Mouse (Mus musculus): ENCODE data around the gene Ctc1. TPM values are rescaled to one million over a fixed set of nuclear protein-coding genes. Genes with fewer than 3 reads are reported as not detected.

Ctc1 gene
- total RNA-seq, 2 experiments from 2014 or later, result 21.9 to 23.1 TPM

DNA sequence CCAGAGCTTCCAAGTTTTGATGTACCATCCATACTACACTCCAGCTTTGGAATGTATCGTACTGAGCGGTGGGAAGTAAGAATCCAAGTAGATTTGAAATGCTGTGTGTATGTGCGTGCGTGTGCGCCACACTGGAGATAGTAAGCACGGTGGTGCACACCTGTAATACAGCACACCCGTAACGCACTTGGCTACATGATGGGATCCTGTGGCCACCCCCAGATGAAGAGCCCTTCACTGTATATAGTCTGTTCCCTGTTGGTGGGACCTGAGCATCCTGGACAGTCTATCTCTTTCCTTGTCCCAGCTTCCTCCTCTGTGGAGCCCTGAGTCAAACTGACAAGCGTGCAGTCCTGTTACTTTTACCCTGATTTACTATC is 30.7 kb downstream of the Ctc1 start:
- DNase-seq (ENCODE audit: low spot score in 2 of 2), result no peak

DNA sequence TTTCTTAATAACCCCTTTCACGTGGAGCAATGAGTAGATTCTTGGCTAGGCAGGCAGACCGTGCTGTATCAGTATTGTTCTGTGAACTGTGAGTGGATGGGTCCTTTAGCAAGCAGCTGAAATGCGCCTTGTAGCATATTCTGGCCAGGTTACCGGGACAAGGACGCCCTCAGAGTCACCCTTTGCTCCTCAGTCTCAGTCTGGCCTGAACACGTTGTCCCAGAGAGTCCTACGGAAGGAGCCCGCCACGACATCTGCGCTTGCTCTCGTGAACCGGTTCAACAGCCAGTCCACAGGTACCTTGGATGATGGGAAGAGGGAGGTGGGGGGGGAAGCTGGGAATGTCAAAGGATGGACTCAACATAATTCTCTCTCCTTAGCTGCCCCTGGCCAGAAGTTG is 31.9 kb downstream of the Ctc1 start:
- no peak for DNase-seq (ENCODE audit: low spot score in 2 of 2)

DNA sequence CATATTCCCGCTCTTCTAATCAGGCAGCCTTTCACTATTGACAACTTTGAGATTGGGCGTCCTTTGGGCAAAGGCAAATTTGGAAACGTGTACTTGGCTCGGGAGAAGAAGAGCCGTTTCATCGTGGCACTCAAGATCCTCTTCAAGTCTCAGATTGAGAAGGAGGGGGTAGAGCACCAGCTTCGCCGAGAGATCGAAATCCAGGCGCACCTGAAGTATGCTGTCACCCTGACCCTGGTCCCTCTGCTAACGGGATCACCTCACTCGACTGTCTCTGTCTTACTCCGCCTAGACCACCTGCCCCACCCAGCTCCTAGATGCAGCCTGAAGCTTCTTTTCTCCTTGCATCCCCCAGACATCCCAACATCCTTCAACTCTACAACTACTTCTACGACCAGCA is 32.4 kb downstream of the Ctc1 start:
- no peak for DNase-seq (ENCODE audit: low spot score in 2 of 2)

DNA sequence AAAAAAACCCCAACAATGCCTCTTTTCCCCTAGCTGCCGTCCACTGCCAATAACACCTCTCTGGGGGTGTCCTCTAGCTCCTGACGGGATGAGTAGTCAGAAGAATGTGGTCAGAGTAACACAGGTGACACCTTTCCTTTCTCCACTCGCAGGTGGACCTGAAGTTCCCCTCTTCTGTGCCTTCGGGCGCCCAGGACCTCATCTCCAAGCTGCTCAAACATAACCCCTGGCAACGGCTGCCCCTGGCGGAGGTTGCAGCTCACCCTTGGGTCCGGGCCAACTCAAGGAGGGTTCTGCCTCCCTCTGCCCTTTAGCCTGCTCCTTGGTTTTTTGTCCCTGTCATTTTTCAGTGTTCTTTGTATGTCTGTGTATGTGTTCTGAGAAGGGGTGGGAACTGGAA is 35.0 kb downstream of the Ctc1 start:
- DNase-seq (ENCODE audit: low spot score in 2 of 2), result no peak

DNA sequence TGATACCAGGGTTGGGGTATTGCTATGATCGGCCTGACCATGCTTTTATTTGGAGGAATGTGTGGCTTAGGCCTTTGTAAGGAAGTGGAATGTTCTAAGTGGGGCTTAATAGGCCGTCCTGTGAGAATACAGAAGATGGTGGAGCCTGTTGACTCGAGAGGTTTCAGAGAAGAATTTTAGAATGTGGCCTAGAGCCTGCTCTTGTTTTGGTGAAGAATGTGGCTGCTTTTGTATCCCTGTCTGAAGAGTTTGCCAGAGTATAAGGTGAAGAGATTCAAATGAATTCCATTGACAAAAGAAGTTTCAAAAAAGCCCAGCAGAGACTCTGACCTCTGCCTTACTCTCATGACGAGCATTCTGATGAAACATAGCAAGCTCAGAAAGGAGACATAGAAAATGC is 36.1 kb downstream of the Ctc1 start:
- no peak for DNase-seq (ENCODE audit: low spot score in 2 of 2)

DNA sequence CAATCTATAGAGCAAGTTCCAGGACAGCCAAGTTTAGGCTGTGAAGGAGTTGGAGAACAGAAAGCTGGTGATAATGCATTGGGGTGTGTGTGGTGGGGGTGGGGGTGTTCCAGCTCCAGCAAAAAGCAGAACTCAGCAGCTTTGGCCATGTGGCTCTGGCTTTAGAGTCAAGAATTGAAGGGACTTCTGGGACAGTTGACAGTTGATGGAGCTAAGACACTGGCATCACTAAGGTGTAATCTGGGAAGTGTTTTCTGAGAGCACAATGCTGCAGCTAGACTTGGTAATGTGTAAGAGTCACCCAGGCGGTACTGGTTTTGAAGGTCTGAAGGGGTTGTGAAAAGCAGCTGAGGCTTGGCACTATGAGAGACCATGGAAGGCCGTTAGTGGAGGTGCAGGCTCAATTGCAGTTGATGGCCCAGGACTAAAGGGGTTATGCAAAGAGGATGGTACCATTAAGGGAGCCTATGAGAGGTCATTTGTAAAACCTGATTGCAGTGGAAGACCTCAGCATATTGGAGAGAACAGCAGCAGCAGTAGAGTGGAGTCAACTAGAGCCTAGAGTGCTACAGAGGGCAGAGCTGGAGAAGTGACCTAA is 37.2 kb downstream of the Ctc1 start:
- DNase-seq (ENCODE audit: low spot score in 2 of 2), result no peak

DNA sequence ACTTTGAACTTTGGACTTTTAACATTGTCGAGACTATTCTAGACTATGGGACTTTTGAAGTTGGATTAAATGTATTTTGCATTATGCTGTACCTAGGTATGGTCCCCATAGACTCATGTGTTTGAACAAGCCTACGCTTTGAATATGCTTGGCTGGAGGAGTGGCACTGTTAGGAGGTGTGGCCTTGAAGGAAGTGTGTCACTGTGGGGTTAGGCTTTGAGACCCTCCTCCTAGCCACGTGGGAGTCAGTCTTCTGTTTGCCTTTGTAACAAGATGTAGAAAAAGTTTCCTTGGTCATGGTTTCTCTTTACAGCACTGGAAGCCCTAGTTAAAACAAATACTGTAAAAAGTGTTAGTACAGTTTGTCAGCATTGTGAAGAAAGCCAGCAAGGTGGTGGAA is 38.1 kb downstream of the Ctc1 start:
- no peak for DNase-seq (ENCODE audit: low spot score in 2 of 2)

DNA sequence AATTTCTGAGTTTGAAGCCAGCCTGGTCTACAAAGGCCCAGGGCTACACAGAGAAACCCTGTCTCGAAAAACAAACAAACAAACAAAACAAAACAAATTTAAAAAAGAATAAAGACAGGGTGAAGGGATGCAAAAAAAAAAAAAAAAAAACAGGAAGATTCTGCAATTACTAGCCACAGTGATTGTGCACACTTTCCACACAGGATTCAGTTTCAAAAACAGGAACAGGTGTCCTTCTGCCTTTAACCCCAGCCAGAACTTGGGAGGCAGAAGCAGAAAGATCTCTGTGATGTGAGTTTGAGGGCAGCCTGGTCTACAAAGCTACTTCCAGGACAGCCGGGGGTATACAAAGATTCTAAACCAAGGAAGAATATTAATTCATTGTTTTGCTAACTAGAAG is 42.6 kb downstream of the Ctc1 start:
- DNase-seq (ENCODE audit: low spot score in 2 of 2), result no peak

DNA sequence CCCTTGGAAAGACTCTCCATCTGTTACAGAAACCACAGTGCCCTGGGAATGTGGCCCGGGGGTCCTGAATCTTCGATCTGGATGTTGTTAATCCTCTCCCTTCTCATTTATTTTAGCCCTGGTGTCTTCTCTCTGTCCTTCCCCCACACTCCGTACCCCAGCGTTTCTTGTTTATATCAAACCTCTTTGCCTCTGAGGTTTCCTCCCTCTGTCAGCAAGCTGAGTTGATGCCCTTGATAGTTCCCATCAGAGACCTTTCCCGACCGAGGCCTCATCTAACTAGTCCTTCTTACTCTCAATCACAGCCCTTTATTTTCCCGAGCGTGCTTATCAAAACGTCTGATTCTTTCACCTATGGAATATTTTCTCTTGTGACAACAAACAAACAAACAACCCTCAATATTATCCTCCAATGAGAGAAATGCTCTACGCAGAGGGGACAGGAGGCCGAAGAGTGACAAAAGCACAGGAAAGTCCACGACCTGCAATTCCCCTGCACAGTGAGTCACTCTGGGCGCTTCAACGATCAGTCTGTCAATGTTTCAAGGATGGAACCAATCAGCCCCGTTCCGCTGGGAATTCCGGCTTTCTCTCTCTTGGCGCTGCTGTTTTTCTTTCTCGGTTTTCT is 43.1 kb downstream of the Ctc1 start:
- DNase-seq (ENCODE audit: low spot score in 2 of 2), result no peak

DNA sequence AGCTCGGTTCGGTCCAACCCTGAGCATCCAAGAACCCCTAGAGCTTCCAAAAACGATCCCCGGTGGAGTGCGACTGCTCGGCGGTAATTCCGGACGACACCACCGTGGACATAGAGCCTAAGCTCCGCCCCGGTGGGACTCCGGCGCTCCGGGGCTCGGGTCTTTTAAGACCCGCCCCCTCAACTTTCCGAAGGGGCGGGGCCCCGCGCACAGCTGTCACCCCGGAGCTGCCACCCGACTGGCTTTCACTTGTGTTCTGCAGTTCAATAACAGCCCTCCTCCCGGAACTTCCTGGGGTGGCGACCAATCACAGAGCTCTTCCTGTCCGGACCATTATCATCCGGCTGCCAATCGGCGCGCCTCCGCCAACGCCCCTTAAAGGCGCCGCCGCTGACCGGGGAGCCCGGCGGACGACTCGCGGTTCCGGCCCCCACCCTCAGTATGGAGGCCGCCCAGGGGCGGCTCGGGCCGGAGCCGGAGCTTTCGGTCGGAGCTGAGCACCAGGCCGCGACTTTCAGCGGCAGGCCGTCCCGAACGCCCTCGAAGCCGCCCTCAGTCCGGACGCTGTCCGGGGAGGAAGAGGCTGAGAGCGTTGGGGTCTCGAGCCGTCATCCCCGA is 43.8 kb downstream of the Ctc1 start, which contains the start of gene Borcs6:
Borcs6 (plus strand) TSS at position 361 of the 618 bp plus-strand sequence.
- peak; percentile 88 to 92 for DNase-seq (ENCODE audit: low spot score in 2 of 2)

DNA sequence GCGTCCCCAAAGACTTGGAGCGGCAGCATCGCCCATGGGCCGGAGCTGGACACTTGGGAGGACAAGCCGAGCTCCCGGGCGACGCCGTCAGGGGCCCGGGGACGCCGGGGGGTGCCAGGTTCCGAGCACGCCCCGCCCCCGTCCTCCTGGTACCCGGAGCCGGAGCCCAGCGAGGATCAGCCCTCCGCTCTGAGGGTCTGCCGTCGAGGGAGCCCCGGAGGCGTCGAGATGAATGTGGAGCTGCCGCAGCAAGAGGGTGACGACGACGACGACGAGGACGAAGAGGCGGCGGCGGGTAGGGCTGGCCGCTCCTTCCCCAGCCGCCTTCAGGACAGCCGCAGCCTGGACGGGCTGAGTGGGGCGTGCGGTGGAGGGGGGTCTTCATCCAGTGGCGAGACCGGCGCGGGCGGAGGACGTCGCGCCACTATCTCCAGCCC is 44.3 kb downstream of the Ctc1 start:
- DNase-seq (ENCODE audit: low spot score in 2 of 2), result peak; percentile 47 to 67

DNA sequence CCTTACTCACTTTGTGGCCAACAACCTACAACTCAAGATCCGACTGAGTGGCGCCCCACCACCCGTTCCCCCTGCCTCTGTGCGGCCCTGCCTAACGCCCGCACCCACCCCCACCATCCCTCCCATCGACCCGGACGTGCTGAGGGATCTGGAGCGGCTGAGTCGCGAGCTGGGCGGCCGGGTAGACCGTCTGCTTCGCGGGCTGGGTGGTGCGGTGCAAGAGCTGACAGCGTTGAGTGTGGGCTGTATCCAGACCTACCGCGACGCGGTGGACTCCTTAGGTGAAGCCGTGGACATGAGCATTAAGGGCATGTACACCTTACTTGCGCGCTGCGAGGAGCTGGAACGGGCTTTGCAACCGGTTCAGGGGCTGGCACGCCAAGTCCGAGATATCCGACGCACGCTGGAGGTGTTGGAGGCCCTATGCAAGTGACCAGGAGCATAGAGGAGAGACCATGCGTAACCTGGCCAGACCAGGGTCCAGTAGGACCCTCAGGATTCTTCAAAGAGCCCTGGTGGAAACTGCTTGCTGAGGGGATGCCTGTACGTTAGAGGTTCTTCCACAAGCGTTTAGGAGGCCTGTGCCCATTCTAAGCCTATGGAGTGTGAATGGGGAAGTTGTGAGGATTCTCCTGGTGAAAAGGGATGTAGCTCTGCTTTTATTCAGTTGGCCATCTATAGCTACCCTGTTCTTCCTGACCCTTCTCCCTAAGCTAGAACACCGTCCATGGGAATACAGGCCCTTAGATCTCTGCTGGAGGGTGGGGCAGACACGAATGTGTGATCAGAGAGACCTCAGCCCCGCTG is 44.9 kb downstream of the Ctc1 start:
- DNase-seq (ENCODE audit: low spot score in 2 of 2), result peak in 1 of 2 experiments; percentile 52

DNA sequence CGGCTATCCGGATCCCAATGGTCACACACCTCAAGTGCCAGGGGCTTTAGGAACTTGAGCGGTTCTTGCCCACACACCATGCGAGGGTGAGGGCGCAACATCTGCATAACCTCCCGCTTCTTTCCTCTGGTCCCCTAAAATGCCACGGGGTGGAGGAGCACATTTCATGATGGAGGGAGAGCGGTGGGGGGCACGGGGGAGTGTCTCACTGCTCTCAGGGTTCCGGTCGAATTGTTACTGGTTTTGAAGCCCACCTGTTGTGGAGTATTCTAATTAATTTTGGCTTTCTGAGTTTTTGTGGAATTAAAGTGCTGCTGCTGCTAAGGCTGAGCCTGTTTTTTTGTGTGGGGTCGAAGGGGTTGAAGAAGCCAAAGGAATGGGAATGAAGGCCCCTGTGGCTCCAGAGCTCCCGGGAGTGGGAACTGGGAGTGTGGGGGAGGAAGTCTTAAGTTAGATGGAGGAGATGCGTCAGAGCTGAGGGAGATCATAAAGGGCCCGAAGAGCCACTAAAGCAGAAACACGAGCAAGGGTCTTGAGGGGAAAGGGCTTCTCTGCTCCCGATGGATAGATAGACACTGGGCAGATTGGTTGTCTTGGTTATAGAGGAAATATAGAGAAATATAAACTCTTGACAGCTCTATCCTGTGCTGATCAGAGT is 45.7 kb downstream of the Ctc1 start:
- DNase-seq (ENCODE audit: low spot score in 2 of 2), result no peak

DNA sequence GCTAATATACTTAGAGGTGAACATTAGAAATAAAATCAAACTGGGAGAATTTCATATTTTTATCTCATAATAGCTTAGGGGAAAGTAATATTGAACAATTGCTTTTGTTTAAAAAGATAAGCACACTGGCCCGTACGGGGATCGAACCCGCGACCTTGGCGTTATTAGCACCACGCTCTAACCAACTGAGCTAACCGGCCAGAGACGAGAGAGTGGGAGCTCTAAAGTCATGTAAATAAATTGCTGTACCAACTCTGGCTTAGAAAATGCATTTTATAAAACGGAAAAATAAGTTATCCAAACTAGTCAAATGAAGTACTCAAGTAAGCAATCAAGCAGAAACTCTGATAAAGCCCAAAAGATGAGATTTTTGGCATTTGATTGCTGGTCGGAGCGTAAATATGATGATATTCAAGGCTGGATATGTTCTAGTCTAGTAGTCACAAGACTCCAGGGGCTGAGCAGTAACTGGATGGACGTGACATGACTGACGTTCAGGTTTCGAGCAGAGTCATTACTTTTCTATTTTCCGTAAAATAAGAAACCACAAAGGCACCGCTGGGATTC is 46.6 kb downstream of the Ctc1 start:
- peak; percentile 58 to 64 for DNase-seq (ENCODE audit: low spot score in 2 of 2)

DNA sequence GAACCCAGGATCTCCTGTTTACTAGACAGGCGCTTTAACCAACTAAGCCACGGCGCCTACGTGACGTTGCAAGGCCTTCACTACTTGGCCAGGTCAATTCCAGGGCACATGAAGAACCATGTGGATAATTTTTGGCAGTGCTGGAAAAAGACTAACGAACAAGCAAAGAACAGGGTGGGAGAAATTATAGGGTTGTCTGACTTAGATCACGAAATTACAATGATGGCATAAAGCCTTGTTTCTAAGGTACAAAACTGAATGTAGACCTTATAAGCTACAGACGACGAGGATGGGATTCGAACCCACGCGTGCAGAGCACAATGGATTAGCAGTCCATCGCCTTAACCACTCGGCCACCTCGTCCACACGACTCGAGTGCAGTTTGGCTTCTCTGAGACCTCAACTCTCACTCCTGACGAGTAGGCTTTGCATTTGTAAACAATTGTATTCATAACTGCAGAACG is 47.1 kb downstream of the Ctc1 start:
- peak; percentile 83 to 89 for DNase-seq (ENCODE audit: low spot score in 2 of 2)

DNA sequence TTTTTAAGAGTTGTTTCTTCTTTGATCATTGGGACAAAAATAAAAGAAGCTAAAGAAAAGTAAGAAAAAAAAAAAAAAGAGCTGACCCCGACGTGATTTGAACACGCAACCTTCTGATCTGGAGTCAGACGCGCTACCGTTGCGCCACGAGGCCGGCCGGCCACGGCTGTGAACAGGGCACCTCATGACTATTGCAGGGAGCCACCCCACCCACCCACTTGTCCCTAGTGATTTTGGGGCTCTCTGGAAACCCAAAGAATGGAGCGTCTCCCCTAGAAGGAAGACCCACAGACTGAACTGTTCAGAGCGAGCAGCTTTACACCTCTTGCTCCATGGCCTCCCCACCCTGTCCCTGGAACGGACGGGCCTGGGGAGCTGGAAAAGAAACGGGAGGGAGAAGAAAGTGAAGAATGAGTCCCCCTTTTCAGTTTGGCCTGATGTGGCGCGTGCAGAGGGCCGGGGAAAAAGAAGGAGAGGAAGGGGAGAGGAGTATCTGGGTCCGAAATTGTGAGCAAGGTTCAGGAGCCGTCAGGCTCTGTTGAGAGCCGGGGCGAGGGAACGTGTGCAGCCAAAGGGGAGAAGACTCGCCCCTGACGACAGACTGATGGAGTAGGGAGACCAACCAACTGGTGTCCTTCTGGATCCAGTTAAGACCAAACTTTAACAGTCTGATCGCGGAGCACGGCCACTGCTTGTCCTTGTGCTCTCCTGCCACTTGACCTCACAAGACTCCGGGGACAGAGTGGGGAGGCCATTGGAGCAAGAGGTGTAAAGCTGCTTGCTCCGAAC is 47.9 kb downstream of the Ctc1 start:
- DNase-seq (ENCODE audit: low spot score in 2 of 2), result peak; percentile 86 to 88

DNA sequence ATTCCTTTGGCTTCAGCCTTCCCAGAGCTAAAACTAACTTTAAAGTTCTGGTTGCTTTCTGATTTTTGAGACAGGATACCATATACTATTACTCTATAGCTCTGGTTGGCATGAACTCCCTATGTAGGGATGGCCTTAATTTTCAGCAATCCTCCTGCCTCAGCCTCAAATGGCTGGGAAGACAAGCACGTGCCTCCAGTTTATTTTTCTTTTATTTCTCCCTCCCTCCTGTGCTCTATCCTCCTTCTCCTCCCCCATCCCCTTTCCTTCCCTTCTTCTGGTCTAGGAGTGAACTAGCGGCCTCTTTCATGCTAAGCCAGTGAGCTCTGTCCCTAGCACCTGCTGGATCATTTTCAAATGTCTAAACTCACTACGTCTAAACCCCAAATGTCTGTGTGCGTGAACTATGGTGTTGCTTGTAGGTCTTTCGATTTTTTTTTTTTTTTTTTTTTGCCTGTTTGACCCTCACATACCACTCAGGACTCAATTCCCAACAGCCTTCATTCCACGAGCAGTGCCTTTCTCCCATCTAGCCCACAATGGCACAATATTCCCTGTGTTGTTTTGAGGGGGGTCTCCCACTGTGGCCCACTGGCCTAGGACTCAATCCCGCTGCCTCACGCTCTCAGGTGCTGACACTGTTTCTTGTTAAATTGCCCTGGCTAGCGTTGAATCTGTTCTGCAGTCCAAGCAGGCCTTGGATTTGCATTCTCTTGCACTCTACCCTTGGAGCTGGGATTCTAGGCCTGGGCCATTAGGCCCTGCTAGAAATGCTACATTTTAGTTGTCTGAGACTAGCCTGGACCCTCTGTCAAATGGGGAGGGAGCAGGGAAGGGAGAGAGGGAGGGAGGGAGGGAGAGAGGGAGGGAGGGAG is 48.8 kb downstream of the Ctc1 start:
- DNase-seq (ENCODE audit: low spot score in 2 of 2), result no peak

DNA sequence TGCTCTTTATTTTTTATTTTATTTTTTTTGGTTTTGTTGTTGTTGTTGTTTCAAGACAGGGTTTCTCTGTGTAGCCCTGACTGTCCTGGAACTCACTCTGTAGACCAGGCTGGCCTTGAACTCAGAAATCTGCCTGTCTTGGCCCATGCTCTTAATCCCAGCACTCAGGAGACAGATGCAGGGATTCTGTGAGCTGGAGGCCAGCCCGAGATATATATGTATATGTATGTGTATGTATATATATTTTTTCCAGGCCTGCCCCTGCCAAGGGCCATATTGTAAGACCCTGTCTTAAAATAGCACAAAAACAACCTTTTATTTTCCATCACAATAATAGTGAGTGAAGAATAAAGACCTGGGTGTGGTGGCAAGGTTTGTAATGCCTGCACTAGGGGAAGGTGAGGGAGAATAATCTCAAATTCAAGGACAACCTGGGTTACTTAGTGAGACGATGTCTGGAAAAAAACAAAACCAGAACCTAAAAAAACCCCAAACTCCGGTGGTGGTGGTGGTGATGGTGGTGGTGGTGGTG is 49.7 kb downstream of the Ctc1 start:
- no peak for DNase-seq (ENCODE audit: low spot score in 2 of 2)

All from gastrocnemius, postnatal 4 days (tissue).